In the genomic region with DNA sequence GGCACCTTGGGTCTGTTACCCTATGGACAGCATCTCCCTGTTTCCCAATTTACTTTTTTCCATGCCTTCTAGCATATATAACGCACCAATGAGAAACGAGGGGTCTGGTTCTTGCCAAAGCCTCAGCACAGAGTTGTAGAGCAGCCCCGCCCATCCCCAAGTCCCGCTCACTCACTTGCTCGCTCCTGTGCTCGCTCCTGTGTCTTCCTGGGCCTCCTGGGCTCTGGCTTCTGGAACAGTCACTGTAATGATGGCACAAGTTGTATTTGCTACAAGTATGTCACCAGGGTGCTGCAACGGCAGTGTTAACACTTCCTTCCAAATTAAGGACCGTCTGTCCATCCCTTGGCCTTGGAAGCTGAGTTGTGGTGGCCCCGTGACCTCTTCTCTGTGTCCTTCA, we compare ENCODE assay signal across 23 mouse cellular contexts. TPM values are rescaled to one million over a fixed set of nuclear protein-coding genes. Genes with fewer than 3 reads are reported as not detected.
DNase-seq lines count a peak whose midpoint lies in the region; TF ChIP-seq lines count a peak whose summit lies in the region.
"Had no signal": no experiment of that assay in that cellular context is flagged by ENCODE, and none has a peak within 500 bp of the region (broad histone marks: within the 10 kb centered on the region; RNA-seq: fewer than 3 reads in every experiment).

No protein-coding gene starts in this region.

- H3K79me2 ChIP-seq in heart, adult 2 months (replicated peaks; ENCODE audit: control insufficient read depth, insufficient read depth, low read length): no peaks in the 10 kb centered on the region

- TF ChIP-seq CTCF in heart, adult 2 months (IDR thresholded peaks at IDR 0.05): peak; percentile 49

- peak; percentile 26 for DNase-seq in adrenal gland, adult 2 months
- no peak for DNase-seq in adrenal gland, adult 8-10 months
- DNase-seq in heart, adult 2 months: no peak
- DNase-seq in heart, postnatal 25 days (ENCODE audit: low spot score): no peak
- peak; percentile 31 for DNase-seq in lung, postnatal 10 days
- no peak for DNase-seq in lung, adult 18-20 months
- peak; percentile 14 for DNase-seq in adrenal gland, postnatal 25 days
- no peak for DNase-seq in retina, embryonic 14.5 days (ENCODE audit: low spot score)
- DNase-seq: cerebellum, postnatal 36 days; embryo, embryonic 11 days; kidney, adult 11 months; layer of hippocampus, postnatal 36 days; lung, embryonic 14.5 days; right cerebral cortex, adult 18-20 months; thymus, adult 18-20 months had no signal

- H3K9ac ChIP-seq in heart, adult 2 months (ENCODE audit: low read depth, low read length): no peak overlapping the region
- H3K9ac ChIP-seq: embryonic facial prominence, embryonic 13.5 days; forebrain, embryonic 12.5 days; heart, embryonic 12.5 days; hindbrain, embryonic 12.5 days; limb, embryonic 13.5 days; liver, embryonic 12.5 days; lung, embryonic 14.5 days had no signal

- no peaks in the 10 kb centered on the region for H3K4me1 ChIP-seq in heart, adult 2 months (ENCODE audit: control insufficient read depth, insufficient read depth, low read length)
- H3K4me1 ChIP-seq: embryonic facial prominence, embryonic 13.5 days; forebrain, embryonic 12.5 days; hindbrain, embryonic 12.5 days; liver, embryonic 12.5 days had no signal

- H3K36me3 ChIP-seq in heart, adult 2 months (ENCODE audit: control insufficient read depth, insufficient read depth, low read length): no peaks in the 10 kb centered on the region
- H3K36me3 ChIP-seq: embryonic facial prominence, embryonic 13.5 days; forebrain, embryonic 12.5 days; heart, embryonic 12.5 days; hindbrain, embryonic 12.5 days; limb, embryonic 13.5 days; liver, embryonic 12.5 days had no signal

- H3K4me3 ChIP-seq in heart, adult 2 months: no peak overlapping the region
- H3K4me3 ChIP-seq: embryonic facial prominence, embryonic 13.5 days; erythroblast, embryonic 14.5 days; forebrain, embryonic 12.5 days; heart, embryonic 12.5 days; hindbrain, embryonic 12.5 days; limb, embryonic 13.5 days; liver, embryonic 12.5 days had no signal

- intact Hi-C loops in heart, adult 2 months (cut with DNase I): no loop called here
- intact Hi-C loops in heart, postnatal 25 days (cut with DNase I): no loop called here

- H3K27ac ChIP-seq in heart, adult 2 months: no peak overlapping the region
- H3K27ac ChIP-seq: embryonic facial prominence, embryonic 13.5 days; forebrain, embryonic 12.5 days; hindbrain, embryonic 12.5 days; kidney, postnatal 0 days; limb, embryonic 13.5 days; liver, embryonic 12.5 days had no signal

- WGBS in heart, adult 2 months: 79% methylated on average over 9 of the region's 9 CpGs

- H3K27me3 ChIP-seq in heart, adult 2 months (ENCODE audit: control insufficient read depth, insufficient read depth, low read length): no peaks in the 10 kb centered on the region
- H3K27me3 ChIP-seq: embryonic facial prominence, embryonic 13.5 days; forebrain, embryonic 12.5 days; heart, embryonic 12.5 days; hindbrain, embryonic 12.5 days; limb, embryonic 13.5 days; liver, embryonic 12.5 days had no signal

- TF ChIP-seq POLR2A in heart, adult 2 months (IDR thresholded peaks at IDR 0.05; ENCODE audit: insufficient read depth, low read depth, low read length): no peak

- TF ChIP-seq EP300 in heart, adult 2 months (IDR thresholded peaks at IDR 0.05; ENCODE audit: insufficient read depth, low read depth, low read length): no peak

RNA-seq across cellular contexts. Expression of a gene that starts 49.6 kb away (rescaled TPM):
- 10 to 100 TPM; 20.1 to 24.3 TPM for total RNA-seq in adrenal gland, adult 2 months (2021)
- 10.0 and 11.0 TPM in 2 replicates for polyA plus RNA-seq in adrenal gland, adult 2 months (2012; rRNA removed)
- total RNA-seq in adrenal gland, adult 8-10 months (2022): 10 to 100 TPM; 22.4 to 35.5 (median 27.2) TPM
- total RNA-seq in heart, adult 2 months (2021): 10 to 100 TPM; 12.7 to 12.8 TPM
- 13.9 and 21.1 TPM in 2 replicates for polyA plus RNA-seq in heart, adult 2 months (2012; rRNA removed)
- 10 to 100 TPM; 12.2 to 14.0 TPM for total RNA-seq in heart, postnatal 25 days (2021)
- total RNA-seq in adrenal gland, postnatal 25 days (2021): 25.0 and 26.8 TPM in 2 replicates

Comparison
In these comparisons a context has a peak if more than half of its experiments do, and no peak if none do; other contexts are left out.
1. DNase-seq: peak in adrenal gland, adult 2 months (single experiment), lung, postnatal 10 days (single experiment) and adrenal gland, postnatal 25 days (single experiment); none in adrenal gland, adult 8-10 months (single experiment), heart, adult 2 months (0 of 2), heart, postnatal 25 days (single experiment), lung, adult 18-20 months (0 of 2) and retina, embryonic 14.5 days (single experiment).